Mouse (Mus musculus) liver, adult 2 months (tissue): ENCODE measurements at regions not wholly inside any gene's neighbourhood (a gene's known extent, or its start where the extent isn't known, plus 50 kb on each side); places are given as distances from the start of the nearest gene placed in this dataset.

Experiments used
- DNase-seq: peaks from one replicate; pipeline ENCODE4 v3.0.0-alpha.2; 2011; ENCODE audit warnings: low read depth, low spot score; ENCODE audit errors: extremely low read depth
- H3K27ac ChIP-seq: fragments of 200-500 bp; replicated peaks from 2 replicates; pipeline ENCODE4 v1.5.1; 2012; ENCODE audit warnings: low read depth, mild to moderate bottlenecking, control low read depth, inconsistent platforms, low read length; ENCODE audit not compliant: insufficient read depth
- H3K27me3 ChIP-seq: fragments of 200-500 bp; 2 replicates; pipeline ENCODE4 v1.6.1; 2012; ENCODE audit warnings: mild to moderate bottlenecking, moderate library complexity, low read length, inconsistent platforms; ENCODE audit not compliant: control insufficient read depth, insufficient read depth
- H3K36me3 ChIP-seq: fragments of 200-500 bp; 2 replicates; pipeline ENCODE4 v1.6.1; 2012; ENCODE audit warnings: low read length, inconsistent platforms; ENCODE audit not compliant: control insufficient read depth, insufficient read depth
- H3K4me1 ChIP-seq: fragments of 200-500 bp; 2 replicates; pipeline ENCODE4 v1.6.1; 2011; ENCODE audit warnings: low read length; ENCODE audit not compliant: control insufficient read depth, insufficient read depth
- H3K4me3 ChIP-seq: fragments of 200-500 bp; 2 replicates; pipeline ENCODE4 v1.5.1; 2011; ENCODE audit warnings: low read depth, mild to moderate bottlenecking, control low read depth, low read length, moderate library complexity; ENCODE audit not compliant: insufficient read depth
- H3K79me2 ChIP-seq: fragments of 200-500 bp; 2 replicates; pipeline ENCODE4 v1.6.1; 2012; ENCODE audit warnings: inconsistent platforms, mild to moderate bottlenecking, low read length, moderate library complexity; ENCODE audit not compliant: control insufficient read depth, insufficient read depth
- H3K9ac ChIP-seq: fragments of 200-500 bp; 2 replicates; pipeline ENCODE4 v1.6.1; 2012; ENCODE audit warnings: low read depth, mild to moderate bottlenecking, control low read depth, inconsistent platforms, low read length
- CTCF ChIP-seq: fragments of 200-500 bp; IDR thresholded peaks from 2 replicates; pipeline ENCODE4 v1.5.1; 2011; ENCODE audit warnings: low read depth, low read length, control low read depth
- POLR2A ChIP-seq: fragments of 200-500 bp; IDR thresholded peaks from 2 replicates; pipeline ENCODE4 v1.6.1; 2011; ENCODE audit warnings: low read length, control low read depth; ENCODE audit not compliant: insufficient read depth; ENCODE audit errors: extremely low read depth
- WGBS: fragments of 180-500 bp; shearing (Covaris S2); methylation state at CpG from one replicate; pipeline ENCODE4 v1.1.7; 2018; 5-methylcytosine and 5-hydroxymethylcytosine counted together

- H3K36me3 ChIP-seq, result no peaks in the 10 kb centered on the region
- 81% methylated on average over 8 of the region's 8 CpGs for WGBS
- no peak overlapping the region for H3K27ac ChIP-seq
- no peak for DNase-seq
- no peaks in the 10 kb centered on the region for H3K27me3 ChIP-seq
- H3K4me1 ChIP-seq, result no peaks in the 10 kb centered on the region
- no peaks in the 10 kb centered on the region for H3K79me2 ChIP-seq
- no peak for TF ChIP-seq CTCF
- no peak for TF ChIP-seq POLR2A
- no peak overlapping the region for H3K4me3 ChIP-seq
- H3K9ac ChIP-seq, result no peak overlapping the region
These were observed 325.8 kb upstream of the Gm5415 start for GRCm38 (mm10) chr1:32872920-32873319.

- H3K9ac ChIP-seq, result no peak overlapping the region
- DNase-seq, result no peak
- WGBS, result 68% methylated on average over 1 of the region's 1 CpGs
- no peak for TF ChIP-seq POLR2A
- no peak for TF ChIP-seq CTCF
- H3K4me3 ChIP-seq, result no peak overlapping the region
- H3K36me3 ChIP-seq, result no peaks in the 10 kb centered on the region
- no peaks in the 10 kb centered on the region for H3K4me1 ChIP-seq
- no peak overlapping the region for H3K27ac ChIP-seq
- no peaks in the 10 kb centered on the region for H3K27me3 ChIP-seq
- no peaks in the 10 kb centered on the region for H3K79me2 ChIP-seq
These were observed 319.0 kb upstream of the Gm5415 start for GRCm38 (mm10) chr1:32866111-32866510.

GRCm38 (mm10) chr1:32858040-32858439 lies 310.9 kb upstream of the Gm5415 start:
- no peak for DNase-seq
- Histone ChIP-seq H3K4me3 (no peak overlapping the region), H3K27me3 (no peaks in the 10 kb centered on the region), H3K9ac (no peak overlapping the region), H3K79me2 (no peaks in the 10 kb centered on the region), H3K36me3 (no peaks in the 10 kb centered on the region), H3K27ac (no peak overlapping the region), H3K4me1 (no peaks in the 10 kb centered on the region)
- WGBS, result 53% methylated on average over 1 of the region's 1 CpGs
- no peak for TF ChIP-seq CTCF
- TF ChIP-seq POLR2A, result no peak
